In the genomic region with DNA sequence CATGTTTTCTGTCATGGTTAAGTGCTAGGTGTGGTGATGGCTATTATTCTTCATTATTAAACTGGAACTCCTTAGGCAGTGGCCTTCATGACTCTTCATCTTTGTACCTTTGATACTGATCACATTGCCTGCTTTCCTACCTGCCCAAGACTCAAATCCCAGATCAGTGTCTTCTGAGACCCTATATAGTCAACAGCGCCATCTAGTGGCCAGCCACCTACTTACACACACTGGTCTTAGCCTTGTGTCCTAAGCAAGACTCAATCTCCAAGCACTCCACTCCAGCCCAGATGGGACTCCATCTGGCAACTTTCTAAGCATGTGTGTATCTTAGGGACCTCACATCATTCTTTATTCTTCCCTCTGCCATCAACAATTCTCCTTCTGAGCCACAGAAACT, we compare ENCODE assay signal across 9 mouse cellular contexts.
DNase-seq lines count a peak whose midpoint lies in the region; ATAC-seq and TF ChIP-seq lines count a peak whose summit lies in the region.
"Had no signal": no experiment of that assay in that cellular context is flagged by ENCODE, and none has a peak within 500 bp of the region (broad histone marks: within the 10 kb centered on the region; RNA-seq: fewer than 3 reads in every experiment).

No protein-coding gene starts in this region.

- no peak overlapping the region for H3K27ac ChIP-seq in MEL (ENCODE audit: control insufficient read depth, low read depth, low read length)
- no peak overlapping the region for H3K27ac ChIP-seq in hindbrain, embryonic 13.5 days
- H3K27ac ChIP-seq: liver, embryonic 15.5 days had no signal

- TF ChIP-seq EP300 in MEL (IDR thresholded peaks at IDR 0.05; ENCODE audit: low read depth in 1 of 2, low read length in 2 of 2): no peak

- H3K27me3 ChIP-seq in MEL (ENCODE audit: control insufficient read depth in 1 of 2, insufficient read depth in 2 of 2, low read length in 2 of 2): no peaks in the 10 kb centered on the region
- no peaks in the 10 kb centered on the region for H3K27me3 ChIP-seq in hindbrain, embryonic 13.5 days
- H3K27me3 ChIP-seq: liver, embryonic 15.5 days had no signal

- TF ChIP-seq CTCF in MEL (IDR thresholded peaks at IDR 0.05 in 2 of 3, conservative IDR thresholded peaks at IDR 0.05 in 1 of 3; ENCODE audit: control insufficient read depth in 1 of 3, insufficient read depth in 1 of 3, low read depth in 2 of 3, low read length in 3 of 3, poor library complexity in 1 of 3, severe bottlenecking in 1 of 3): peak; percentile 76 to 87 (median 81)

- no peaks in the 10 kb centered on the region for H3K9me3 ChIP-seq in MEL (replicated peaks; ENCODE audit: insufficient read depth, low read length)
- H3K9me3 ChIP-seq in hindbrain, embryonic 13.5 days: no peaks in the 10 kb centered on the region
- H3K9me3 ChIP-seq: liver, embryonic 15.5 days had no signal

- ATAC-seq in hindbrain, embryonic 13.5 days (ENCODE audit: low FRiP score): peak; percentile 76; the same call in 1 of the 2 replicates

- TF ChIP-seq RAD21 in MEL (IDR thresholded peaks at IDR 0.05; ENCODE audit: low read depth, low read length): peak; percentile 59

- H3K79me2 ChIP-seq in MEL (ENCODE audit: control insufficient read depth, insufficient read depth, low read length, poor library complexity): no peaks in the 10 kb centered on the region

- H3K4me3 ChIP-seq in MEL (ENCODE audit: control insufficient read depth in 1 of 2, insufficient read depth in 1 of 2, low read depth in 2 of 2, low read length in 2 of 2): no peak overlapping the region
- H3K4me3 ChIP-seq in hindbrain, embryonic 13.5 days: no peak overlapping the region
- H3K4me3 ChIP-seq: liver, embryonic 15.5 days had no signal

- DNase-seq in MEL (ENCODE audit: low read depth, low spot score): peak; percentile 72
- peak; percentile 43 for DNase-seq in cerebellum, adult 11-12 months
- peak; percentile 87 for DNase-seq in forelimb bud, embryonic 11.5 days (ENCODE audit: low read depth, low spot score)
- DNase-seq in layer of hippocampus, postnatal 14 days (ENCODE audit: low spot score in 2 of 2): peak; percentile 82 to 90
- peak; percentile 59 to 84 for DNase-seq in lung, postnatal 4 days
- DNase-seq in right cerebral cortex, adult 2 months (ENCODE audit: low spot score in 2 of 2): peak; percentile 94
- DNase-seq in urinary bladder, adult 2 months (ENCODE audit: low spot score): peak; percentile 41

- H3K4me1 ChIP-seq in MEL (ENCODE audit: control insufficient read depth in 1 of 2, insufficient read depth in 2 of 2, low read length in 2 of 2): no peaks in the 10 kb centered on the region
- no peaks in the 10 kb centered on the region for H3K4me1 ChIP-seq in hindbrain, embryonic 13.5 days (replicated peaks)
- H3K4me1 ChIP-seq: liver, embryonic 15.5 days had no signal

- TF ChIP-seq POLR2A in MEL (IDR thresholded peaks at IDR 0.05; ENCODE audit: control insufficient read depth in 1 of 2, insufficient read depth in 1 of 2, low read depth in 1 of 2, low read length in 2 of 2, poor library complexity in 1 of 2): no peak

- H3K4me2 ChIP-seq in hindbrain, embryonic 13.5 days: no peak overlapping the region
- H3K4me2 ChIP-seq: liver, embryonic 15.5 days had no signal

- H3K9ac ChIP-seq in MEL (ENCODE audit: control insufficient read depth, low read depth, low read length, poor library complexity, severe bottlenecking): no peak overlapping the region
- H3K9ac ChIP-seq in hindbrain, embryonic 13.5 days: no peak overlapping the region
- H3K9ac ChIP-seq: liver, embryonic 15.5 days had no signal

- WGBS in hindbrain, embryonic 13.5 days: 3% methylated on average over 1 of the region's 1 CpGs

- H3K36me3 ChIP-seq in MEL (ENCODE audit: control insufficient read depth in 1 of 2, insufficient read depth in 2 of 2, low read length in 2 of 2): no peaks in the 10 kb centered on the region
- no peaks in the 10 kb centered on the region for H3K36me3 ChIP-seq in hindbrain, embryonic 13.5 days
- H3K36me3 ChIP-seq: liver, embryonic 15.5 days had no signal

TF ChIP-seq in MEL, 35 proteins besides CTCF, POLR2A, EP300 and RAD21:
- TF ChIP-seq USF2 (IDR thresholded peaks at IDR 0.05; ENCODE audit: borderline replicate concordance in 1 of 2, insufficient read depth in 1 of 2, low read depth in 1 of 2, low read length in 2 of 2): no peak
- no peak for TF ChIP-seq MAX (IDR thresholded peaks at IDR 0.05; ENCODE audit: low read length)
- TF ChIP-seq GABPA (IDR thresholded peaks at IDR 0.05; ENCODE audit: low read depth, low read length): no peak
- no peak for TF ChIP-seq SIN3A (IDR thresholded peaks at IDR 0.05; ENCODE audit: low read length)
- TF ChIP-seq SMC3 (IDR thresholded peaks at IDR 0.05; ENCODE audit: low read depth, low read length): peak; percentile 62
- TF ChIP-seq MYB (IDR thresholded peaks at IDR 0.05; ENCODE audit: low read depth, low read length): no peak
- TF ChIP-seq CHD1 (IDR thresholded peaks at IDR 0.05; ENCODE audit: low read depth, low read length): no peak
- peak; percentile 38; the same call in 1 of the 2 replicates for TF ChIP-seq ZC3H11A (IDR thresholded peaks at IDR 0.05; ENCODE audit: low read depth, low read length)
- TF ChIP-seq UBTF (IDR thresholded peaks at IDR 0.05; ENCODE audit: borderline replicate concordance, insufficient read depth, low read depth, low read length): no peak
- TF ChIP-seq ZKSCAN1 (IDR thresholded peaks at IDR 0.05; ENCODE audit: low read depth, low read length): no peak
- TF ChIP-seq JUND (IDR thresholded peaks at IDR 0.05; ENCODE audit: low read depth, low read length): no peak
- no peak for TF ChIP-seq ELF1 (IDR thresholded peaks at IDR 0.05; ENCODE audit: low read depth, low read length)
- TF ChIP-seq BHLHE40 (IDR thresholded peaks at IDR 0.05; ENCODE audit: borderline replicate concordance, low read depth, low read length): no peak
- TF ChIP-seq CHD2 (IDR thresholded peaks at IDR 0.05; ENCODE audit: low read length): no peak
- TF ChIP-seq NELFE (IDR thresholded peaks at IDR 0.05; ENCODE audit: low read depth, low read length): no peak

Comparison
In these comparisons a context has a peak if more than half of its experiments do, and no peak if none do; other contexts are left out.
1. DNase-seq: peak in every context shown above with its lines; median percentile 94 in right cerebral cortex, adult 2 months; 87 in forelimb bud, embryonic 11.5 days; 86 in layer of hippocampus, postnatal 14 days; 72 in MEL; 72 in lung, postnatal 4 days; 43 in cerebellum, adult 11-12 months; 41 in urinary bladder, adult 2 months.